Mouse (Mus musculus) forebrain, embryonic 14.5 days (tissue): ENCODE measurements around the gene Esrrb. TPM values are rescaled to one million over a fixed set of nuclear protein-coding genes. Genes with fewer than 3 reads are reported as not detected.
A peak's percentile ranks its signal among the peaks of the same experiment; 100 is the strongest.

Experiments
- ATAC-seq: fragments of 200-750 bp; cut with Nextera tagmentation; 2 replicates; pipeline ENCODE4 v1.8.0; 2017; ENCODE audit warnings: mild to moderate bottlenecking, moderate library complexity
- DNase-seq: peaks from one replicate; pipeline ENCODE4 v3.0.0-alpha.2; 2015; ENCODE audit warnings: low spot score
- H3K27ac ChIP-seq: fragments of 300-500 bp; sonication (generic); 2 replicates; pipeline ENCODE4 v1.5.1; 2014; ENCODE audit warnings: low read depth, mild to moderate bottlenecking, control low read depth, low read length, moderate library complexity
- H3K27me3 ChIP-seq: fragments of 300-500 bp; sonication (generic); replicated peaks from 2 replicates; pipeline ENCODE4 v1.6.1; 2014; ENCODE audit warnings: low read length, control low read depth, mixed read lengths; ENCODE audit not compliant: control insufficient read depth, insufficient read depth
- H3K36me3 ChIP-seq: fragments of 300-500 bp; sonication (generic); 2 replicates; pipeline ENCODE4 v1.6.1; 2014; ENCODE audit warnings: low read length, control low read depth; ENCODE audit not compliant: control insufficient read depth, insufficient read depth
- H3K4me1 ChIP-seq: fragments of 300-500 bp; sonication (generic); 2 replicates; pipeline ENCODE4 v1.6.1; 2014; ENCODE audit warnings: antibody characterized with exemption, low read length, control low read depth; ENCODE audit not compliant: control insufficient read depth, insufficient read depth
- H3K4me2 ChIP-seq: fragments of 300-500 bp; sonication (generic); 2 replicates; pipeline ENCODE4 v1.6.1; 2014; ENCODE audit warnings: mild to moderate bottlenecking, control low read depth, low read length
- H3K4me3 ChIP-seq: fragments of 300-500 bp; sonication (generic); 2 replicates; pipeline ENCODE4 v1.5.1; 2014; ENCODE audit warnings: low read depth, low read length, control low read depth
- H3K9ac ChIP-seq: fragments of 300-500 bp; sonication (generic); 2 replicates; pipeline ENCODE4 v1.6.1; 2014; ENCODE audit warnings: mild to moderate bottlenecking, low read length, control low read depth, moderate library complexity
- H3K9me3 ChIP-seq: fragments of 300-500 bp; sonication (generic); replicated peaks from 2 replicates; pipeline ENCODE4 v1.6.1; 2016; ENCODE audit warnings: low read length, control low read depth, mixed read lengths; ENCODE audit not compliant: control insufficient read depth
- WGBS: fragments of 180-500 bp; shearing (Covaris S2); extraction: QIAGEN DNeasy Blood & Tissue Kit; methylation state at CpG from one replicate; pipeline ENCODE4 v1.1.7; 2014; 5-methylcytosine and 5-hydroxymethylcytosine counted together
- polyA plus RNA-seq: library from polyadenylated mRNA; unstranded; fragments of >200 nt; fragmentation: Nextera tagmentation; extraction: Ambion mirVana; gene quantifications from 2 replicates; pipeline ENCODE4 v1.2.1, GENCODE M21; 2014

The Esrrb gene
- 0.32 and 0.43 TPM in 2 replicates for polyA plus RNA-seq

DNA sequence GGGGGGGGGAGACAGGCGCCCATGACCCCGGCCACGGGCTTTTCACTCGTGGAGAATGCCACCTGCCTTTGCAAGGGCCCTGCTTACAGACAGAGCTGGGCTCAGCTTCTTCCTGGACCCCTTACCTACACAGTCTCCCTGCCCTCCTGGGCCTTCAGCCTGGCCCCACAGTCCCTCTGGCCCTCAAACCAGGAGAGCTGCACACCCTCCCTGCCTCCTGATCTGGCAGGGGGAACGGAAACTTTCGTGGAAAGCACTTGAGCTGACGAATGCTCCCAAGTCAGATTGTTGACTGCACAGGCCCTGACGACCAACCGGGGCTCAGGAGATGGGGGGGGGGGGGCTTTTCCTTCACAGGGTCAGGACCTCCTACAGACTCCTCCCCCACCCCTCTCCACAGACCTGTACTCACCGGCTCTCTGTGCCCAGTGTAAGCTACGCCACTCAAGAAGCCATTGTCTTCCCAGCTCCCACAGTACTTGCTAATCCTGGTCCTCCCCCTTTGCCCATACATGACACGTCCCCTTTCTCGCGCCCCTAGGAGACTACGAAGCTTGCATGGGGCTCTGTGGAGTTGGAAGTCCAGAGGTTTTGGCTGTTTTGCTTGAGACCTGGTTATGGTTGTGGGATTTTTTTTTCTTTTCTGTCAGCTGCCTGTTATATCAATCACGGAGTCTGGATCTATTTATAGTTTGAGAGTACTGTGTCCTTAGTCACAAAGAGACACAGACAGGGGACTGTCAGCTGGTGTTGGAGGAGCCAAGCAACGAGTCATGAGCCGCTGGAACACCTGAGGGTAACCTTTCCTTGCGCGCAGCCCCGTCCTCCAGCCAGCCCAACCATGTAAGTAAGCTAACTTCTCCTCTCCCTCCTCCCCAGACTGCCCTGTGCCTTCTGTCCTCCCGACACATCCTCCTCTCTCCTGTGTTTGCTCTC lies at the start of gene Esrrb:
Gene Esrrb, plus strand, starts transcription at position 422 of the 936 bp plus-strand sequence.
- peak; percentile 19 for DNase-seq
- H3K9me3 ChIP-seq = no peaks in the 10 kb centered on the region
- 32% methylated on average over 22 of the region's 22 CpGs for WGBS

DNA sequence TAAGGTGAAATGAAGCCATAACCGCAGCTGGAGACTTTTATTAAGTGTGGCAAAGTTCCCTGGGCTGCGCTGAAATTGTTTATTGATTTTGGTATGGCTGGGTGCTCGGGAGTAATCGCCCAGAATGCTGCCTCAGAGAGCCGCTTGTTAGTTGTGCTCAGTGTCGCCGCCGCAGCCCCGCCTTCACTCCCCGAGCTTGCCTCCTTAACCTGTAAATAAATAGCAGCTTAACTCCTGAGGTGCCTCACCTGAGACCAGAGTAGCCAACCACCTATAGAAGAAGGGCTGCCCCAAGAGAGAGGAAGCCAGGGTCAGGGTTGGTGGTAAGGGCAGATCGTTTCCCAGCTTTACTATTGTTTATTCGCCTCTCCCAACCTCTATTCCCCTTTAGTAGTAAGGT lies 40.3 kb upstream of the Esrrb start:
- ATAC-seq = no peak
- Histone ChIP-seq H3K9ac (no peak overlapping the region), H3K27me3 (no peaks in the 10 kb centered on the region), H3K27ac (no peak overlapping the region), H3K36me3 (no peaks in the 10 kb centered on the region), H3K4me3 (no peak overlapping the region), H3K4me1 (no peaks in the 10 kb centered on the region), H3K9me3 (no peaks in the 10 kb centered on the region), H3K4me2 (no peak overlapping the region)
- WGBS = 13% methylated on average over 12 of the region's 12 CpGs
- no peak for DNase-seq

More for the DNA sequence above, at the start of gene Esrrb:
- H3K9ac ChIP-seq = no peak within 1 kb of the TSS
- H3K27ac ChIP-seq = no peak within 1 kb of the TSS
- H3K36me3 ChIP-seq = no peaks in the 10 kb centered on the region
- no peak within 1 kb of the TSS for H3K4me2 ChIP-seq
- no peak within 1 kb of the TSS for H3K4me3 ChIP-seq
- ATAC-seq = no peak
- H3K27me3 ChIP-seq = no peaks in the 10 kb centered on the region
- peaks cover 26% of the 10 kb centered on the region for H3K4me1 ChIP-seq

DNA sequence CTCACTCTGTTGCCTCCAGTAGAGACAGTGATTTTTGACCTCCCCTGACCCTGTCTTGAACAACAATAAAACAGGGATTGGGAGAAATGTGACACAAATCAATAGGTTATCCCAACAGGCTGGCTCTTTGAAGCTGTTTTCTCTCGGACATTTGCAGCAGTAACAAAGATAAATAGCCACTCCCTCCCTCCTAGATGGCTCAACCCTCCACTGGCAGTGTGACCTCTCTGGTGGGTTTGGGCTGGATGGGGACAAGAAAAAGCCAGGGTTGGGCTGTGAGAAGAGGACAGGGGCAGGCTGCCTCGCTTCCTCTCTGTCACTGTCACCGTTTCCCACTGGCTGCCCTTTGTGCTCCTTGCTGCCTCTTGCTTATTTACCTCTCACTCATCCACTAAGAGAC lies 36.6 kb upstream of the Esrrb start:
- Histone ChIP-seq H3K4me2 (no peak overlapping the region), H3K4me1 (no peaks in the 10 kb centered on the region), H3K4me3 (no peak overlapping the region), H3K27ac (no peak overlapping the region), H3K9me3 (no peaks in the 10 kb centered on the region), H3K9ac (no peak overlapping the region), H3K27me3 (no peaks in the 10 kb centered on the region), H3K36me3 (no peaks in the 10 kb centered on the region)
- 59% methylated on average over 3 of the region's 3 CpGs for WGBS
- no peak for ATAC-seq
- DNase-seq = no peak

DNA sequence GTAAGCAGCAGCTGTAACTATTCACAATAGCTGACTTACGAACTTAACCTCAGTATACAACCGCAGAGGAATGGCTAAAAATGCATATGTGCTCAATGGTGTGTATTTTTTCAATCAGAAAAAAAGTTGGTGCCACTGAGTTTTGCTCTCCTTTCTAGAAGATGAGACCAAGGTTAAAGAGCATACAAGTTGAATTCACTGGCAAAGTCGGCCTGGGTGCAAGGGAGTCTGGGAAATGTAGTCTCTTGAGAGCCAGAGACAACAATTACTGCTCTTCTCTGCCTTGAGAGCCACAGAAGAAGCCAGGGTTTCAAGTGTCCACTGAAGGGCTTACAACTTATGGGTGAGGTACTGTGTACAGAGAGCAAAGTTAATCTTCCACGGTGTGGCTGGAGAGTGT lies 31.1 kb upstream of the Esrrb start:
- Histone ChIP-seq H3K27ac (no peak overlapping the region), H3K9ac (no peak overlapping the region), H3K4me2 (no peak overlapping the region), H3K27me3 (no peaks in the 10 kb centered on the region), H3K4me1 (no peaks in the 10 kb centered on the region), H3K9me3 (no peaks in the 10 kb centered on the region), H3K36me3 (no peaks in the 10 kb centered on the region), H3K4me3 (no peak overlapping the region)
- no peak for DNase-seq
- 55% methylated on average over 4 of the region's 4 CpGs for WGBS
- no peak for ATAC-seq

DNA sequence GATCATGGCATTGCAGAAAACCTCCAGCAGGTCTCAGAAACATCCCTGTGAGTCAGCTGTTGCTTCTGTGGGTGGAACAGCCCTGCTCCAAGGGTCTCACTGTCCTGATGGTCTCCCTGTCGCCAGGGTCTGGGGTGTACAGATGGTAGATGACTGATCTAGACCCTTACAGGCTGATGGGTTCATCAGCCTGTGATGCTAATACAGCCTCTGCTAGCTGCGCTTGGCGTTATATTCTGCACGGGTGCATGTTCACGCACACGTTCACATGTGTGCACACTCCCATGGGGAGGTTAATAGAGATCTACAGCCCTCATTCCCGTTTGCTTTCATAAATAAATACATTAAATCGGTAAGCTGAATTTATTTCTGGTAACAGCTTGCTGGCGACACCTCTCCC lies 30.2 kb upstream of the Esrrb start:
- Histone ChIP-seq H3K9ac (no peak overlapping the region), H3K4me1 (no peaks in the 10 kb centered on the region), H3K4me3 (no peak overlapping the region), H3K27me3 (no peaks in the 10 kb centered on the region), H3K36me3 (no peaks in the 10 kb centered on the region), H3K4me2 (no peak overlapping the region), H3K9me3 (no peaks in the 10 kb centered on the region), H3K27ac (no peak overlapping the region)
- 74% methylated on average over 9 of the region's 9 CpGs for WGBS
- DNase-seq (peak; percentile 16), ATAC-seq (0 out of 2 replicates have a peak, but pooled peaks have one; percentile 37)

DNA sequence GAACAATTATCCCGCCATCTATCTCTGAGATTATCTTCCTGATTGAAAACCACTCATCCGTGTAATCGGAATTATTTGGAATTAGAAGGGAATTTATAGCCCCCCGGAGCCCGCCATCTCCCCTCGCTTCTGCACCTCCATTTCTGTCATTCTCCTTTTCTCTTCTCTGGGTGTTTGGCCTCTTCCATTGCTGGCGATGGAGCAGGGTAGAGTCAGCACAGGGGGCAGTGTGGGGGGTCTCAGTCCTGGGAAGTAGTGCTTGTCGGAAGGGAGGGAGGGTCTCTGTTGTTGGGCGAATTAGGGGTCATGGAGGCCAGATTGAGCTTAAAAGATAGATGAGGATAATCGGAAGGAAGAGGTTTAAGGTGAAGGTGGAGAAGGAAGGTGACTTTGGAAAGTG lies 29.7 kb upstream of the Esrrb start:
- ATAC-seq (no peak), DNase-seq (no peak)
- no peak overlapping the region for H3K4me2 ChIP-seq
- no peak overlapping the region for H3K4me3 ChIP-seq
- WGBS = 34% methylated on average over 10 of the region's 10 CpGs
- H3K27me3 ChIP-seq = no peaks in the 10 kb centered on the region
- H3K9ac ChIP-seq = no peak overlapping the region
- H3K9me3 ChIP-seq = no peaks in the 10 kb centered on the region
- no peaks in the 10 kb centered on the region for H3K4me1 ChIP-seq
- no peak overlapping the region for H3K27ac ChIP-seq
- no peaks in the 10 kb centered on the region for H3K36me3 ChIP-seq

DNA sequence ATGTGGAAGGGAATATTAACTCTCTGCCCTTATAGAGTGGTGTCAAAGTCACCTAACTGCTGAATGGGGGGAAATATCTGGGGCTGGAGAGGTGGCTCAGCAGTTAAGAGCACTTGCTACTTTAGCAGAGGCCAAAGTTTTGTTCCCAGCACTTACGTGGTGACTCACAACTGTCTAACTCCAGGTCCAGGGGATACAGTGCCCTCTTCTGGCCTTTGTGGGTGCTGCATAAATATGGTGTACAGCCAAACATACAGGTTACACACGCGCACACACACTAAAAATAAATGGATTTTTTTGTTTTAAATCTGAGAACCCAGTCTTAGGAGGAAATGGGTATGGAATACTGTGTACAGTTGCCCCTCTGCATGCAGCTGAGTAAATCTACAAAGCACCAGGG lies 24.7 kb upstream of the Esrrb start:
- Histone ChIP-seq H3K9ac (no peak overlapping the region), H3K36me3 (no peaks in the 10 kb centered on the region), H3K27ac (no peak overlapping the region), H3K4me3 (no peak overlapping the region), H3K4me2 (no peak overlapping the region), H3K9me3 (no peaks in the 10 kb centered on the region), H3K4me1 (0 out of 2 replicates have a peak, but pooled peaks cover under 1% of the 10 kb centered on the region), H3K27me3 (no peaks in the 10 kb centered on the region)
- ATAC-seq (no peak), DNase-seq (no peak)
- WGBS = 98% methylated on average over 3 of the region's 3 CpGs

DNA sequence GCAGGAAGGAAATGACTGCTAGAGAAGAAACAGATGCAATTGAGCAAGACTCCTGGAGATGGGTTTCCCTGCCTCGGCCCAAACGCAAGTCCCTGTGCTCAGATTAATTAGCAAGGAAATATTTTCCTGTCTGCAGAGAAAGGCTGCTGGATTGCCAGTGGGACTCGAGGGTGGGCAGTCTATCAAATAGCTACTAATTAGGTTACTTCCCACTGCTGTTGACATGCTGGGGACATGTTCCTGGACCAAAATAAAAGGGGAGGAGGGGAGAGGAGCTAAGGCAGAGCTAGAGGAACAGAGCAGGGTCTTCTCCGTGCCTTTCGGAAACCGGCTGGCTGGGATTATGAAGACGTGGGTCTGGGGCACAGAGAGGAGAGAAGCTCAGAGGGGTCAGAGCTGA lies 24.0 kb upstream of the Esrrb start:
- Histone ChIP-seq H3K4me3 (no peak overlapping the region), H3K36me3 (no peaks in the 10 kb centered on the region), H3K9me3 (no peaks in the 10 kb centered on the region), H3K4me1 (0 out of 2 replicates have a peak, but pooled peaks cover 2% of the 10 kb centered on the region), H3K9ac (no peak overlapping the region), H3K27me3 (no peaks in the 10 kb centered on the region), H3K4me2 (no peak overlapping the region), H3K27ac (no peak overlapping the region)
- 12% methylated on average over 7 of the region's 7 CpGs for WGBS
- DNase-seq = peak; percentile 72
- ATAC-seq = peak; percentile 29; the same call in 1 of the 2 replicates

DNA sequence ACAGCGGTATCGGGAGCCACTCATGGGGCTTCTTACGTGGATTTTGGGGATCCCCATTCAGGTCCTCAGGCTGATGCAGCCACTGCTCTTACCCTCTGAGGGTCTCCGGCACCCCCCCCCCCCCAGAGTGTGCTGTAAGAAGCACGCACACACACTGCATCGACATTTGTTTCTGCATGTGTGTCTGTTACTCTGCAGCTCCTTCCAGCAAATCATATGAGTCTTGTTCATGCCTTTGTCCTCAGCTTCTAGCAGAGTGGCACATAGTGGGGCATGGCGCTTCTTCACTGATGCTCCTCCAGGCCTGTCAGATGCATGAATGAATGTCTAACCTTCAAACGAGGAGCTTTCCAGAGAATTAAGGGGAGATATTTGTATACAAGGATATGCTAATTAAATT lies 11.4 kb upstream of the Esrrb start:
- Histone ChIP-seq H3K27ac (no peak overlapping the region), H3K27me3 (no peaks in the 10 kb centered on the region), H3K4me1 (peaks cover 4% of the 10 kb centered on the region; the same call in 1 of the 2 replicates), H3K9me3 (no peaks in the 10 kb centered on the region), H3K4me3 (no peak overlapping the region), H3K36me3 (no peaks in the 10 kb centered on the region), H3K9ac (no peak overlapping the region), H3K4me2 (no peak overlapping the region)
- 51% methylated on average over 8 of the region's 8 CpGs for WGBS
- DNase-seq = peak; percentile 33
- 0 out of 2 replicates have a peak, but pooled peaks have one; percentile 15 for ATAC-seq
